Mouse (Mus musculus): Measurements from ENCODE around the gene Aff1. TPM values are rescaled to one million over a fixed set of nuclear protein-coding genes. Genes with fewer than 3 reads are reported as not detected.

The Aff1 gene
- polyA plus RNA-seq, 2 experiments, result 7.0 to 17.1 TPM

- Histone ChIP-seq H3K36me3 (replicated peaks; ENCODE audit: control insufficient read depth, insufficient read depth, low read depth) (peaks cover 17% of the 10 kb centered on the region), H3K9me3 (ENCODE audit: control insufficient read depth, low read length) (no peaks in the 10 kb centered on the region), H3K4me3 (ENCODE audit: insufficient read depth in 1 of 2, low read depth in 2 of 2, low read length in 2 of 2) (no peak overlapping the region), H3K4me2 (ENCODE audit: low read depth) (no peak overlapping the region), H3K27ac (no peak overlapping the region), H3K9ac (replicated peaks) (no peak overlapping the region), H3K4me1 (replicated peaks; ENCODE audit: control insufficient read depth in 2 of 2, insufficient read depth in 2 of 2, low read length in 1 of 2) (peaks cover 0 to 9% of the 10 kb centered on the region in 2 experiments; a peak in 2 of 4 replicates), H3K27me3 (ENCODE audit: control insufficient read depth, insufficient read depth, low read length) (no peaks in the 10 kb centered on the region)
- TF ChIP-seq CTCF (IDR thresholded peaks at IDR 0.05; ENCODE audit: low read depth) (no peak), EP300 (IDR thresholded peaks at IDR 0.05; ENCODE audit: low read depth) (no peak)
- DNase-seq (ENCODE audit: low read depth in 3 of 3, low spot score in 3 of 3), result no peak
- WGBS (ENCODE audit: insufficient replicate concordance), result 71% methylated on average over 17 of the region's 17 CpGs
- no peak for ATAC-seq (ENCODE audit: insufficient read depth)
These were observed 114.8 kb downstream of the Aff1 start for GRCm38 (mm10) chr5:103806851-103807578.

- DNase-seq (ENCODE audit: low read depth in 3 of 3, low spot score in 3 of 3), result no peak
- no peaks in the 10 kb centered on the region for H3K9me3 ChIP-seq (ENCODE audit: control insufficient read depth, low read length)
- ATAC-seq (ENCODE audit: insufficient read depth), result no peak
- H3K9ac ChIP-seq (replicated peaks), result no peak overlapping the region
- peaks cover 19% of the 10 kb centered on the region for H3K36me3 ChIP-seq (replicated peaks; ENCODE audit: control insufficient read depth, insufficient read depth, low read depth)
- H3K4me3 ChIP-seq (ENCODE audit: insufficient read depth in 1 of 2, low read depth in 2 of 2, low read length in 2 of 2), result no peak overlapping the region
- no peak overlapping the region for H3K27ac ChIP-seq
- H3K4me1 ChIP-seq (replicated peaks; ENCODE audit: control insufficient read depth in 2 of 2, insufficient read depth in 2 of 2, low read length in 1 of 2), result peaks cover 0 to 9% of the 10 kb centered on the region in 2 experiments; a peak in 2 of 4 replicates
- H3K27me3 ChIP-seq (ENCODE audit: control insufficient read depth, insufficient read depth, low read length), result no peaks in the 10 kb centered on the region
- TF ChIP-seq CTCF (IDR thresholded peaks at IDR 0.05; ENCODE audit: low read depth) (no peak), EP300 (IDR thresholded peaks at IDR 0.05; ENCODE audit: low read depth) (no peak)
- WGBS (ENCODE audit: insufficient replicate concordance), result 76% methylated on average over 7 of the region's 7 CpGs
- no peak overlapping the region for H3K4me2 ChIP-seq (ENCODE audit: low read depth)
These were observed 115.6 kb downstream of the Aff1 start for GRCm38 (mm10) chr5:103807637-103808312.

- Histone ChIP-seq H3K4me1 (replicated peaks; ENCODE audit: control insufficient read depth in 2 of 2, insufficient read depth in 2 of 2, low read length in 1 of 2) (peaks cover 0 to 10% of the 10 kb centered on the region in 2 experiments; a peak in 2 of 4 replicates), H3K27ac (no peak overlapping the region), H3K27me3 (ENCODE audit: control insufficient read depth, insufficient read depth, low read length) (no peaks in the 10 kb centered on the region), H3K36me3 (replicated peaks; ENCODE audit: control insufficient read depth, insufficient read depth, low read depth) (peaks cover 26% of the 10 kb centered on the region), H3K4me2 (ENCODE audit: low read depth) (no peak overlapping the region), H3K9ac (replicated peaks) (no peak overlapping the region), H3K9me3 (ENCODE audit: control insufficient read depth, low read length) (no peaks in the 10 kb centered on the region), H3K4me3 (ENCODE audit: insufficient read depth in 1 of 2, low read depth in 2 of 2, low read length in 2 of 2) (no peak overlapping the region)
- TF ChIP-seq CTCF (IDR thresholded peaks at IDR 0.05; ENCODE audit: low read depth), result no peak
- TF ChIP-seq EP300 (IDR thresholded peaks at IDR 0.05; ENCODE audit: low read depth), result no peak
- ATAC-seq (ENCODE audit: insufficient read depth) (no peak), DNase-seq (ENCODE audit: low read depth in 3 of 3, low spot score in 3 of 3) (no peak)
- WGBS (ENCODE audit: insufficient replicate concordance), result 86% methylated on average over 7 of the region's 7 CpGs
These were observed 117.6 kb downstream of the Aff1 start for GRCm38 (mm10) chr5:103809674-103810330.

- H3K4me1 ChIP-seq (replicated peaks; ENCODE audit: control insufficient read depth in 2 of 2, insufficient read depth in 2 of 2, low read length in 1 of 2), result peaks cover 0 to 5% of the 10 kb centered on the region in 2 experiments; a peak in 1 of 4 replicates
- no peak overlapping the region for H3K9ac ChIP-seq (replicated peaks)
- no peaks in the 10 kb centered on the region for H3K27me3 ChIP-seq (ENCODE audit: control insufficient read depth, insufficient read depth, low read length)
- H3K9me3 ChIP-seq (ENCODE audit: control insufficient read depth, low read length), result no peaks in the 10 kb centered on the region
- DNase-seq (ENCODE audit: low read depth in 3 of 3, low spot score in 3 of 3) (no peak), ATAC-seq (ENCODE audit: insufficient read depth) (no peak)
- no peak overlapping the region for H3K4me3 ChIP-seq (ENCODE audit: insufficient read depth in 1 of 2, low read depth in 2 of 2, low read length in 2 of 2)
- 84% methylated on average over 5 of the region's 5 CpGs for WGBS (ENCODE audit: insufficient replicate concordance)
- TF ChIP-seq CTCF (IDR thresholded peaks at IDR 0.05; ENCODE audit: low read depth), result no peak
- no peak for TF ChIP-seq EP300 (IDR thresholded peaks at IDR 0.05; ENCODE audit: low read depth)
- no peak overlapping the region for H3K4me2 ChIP-seq (ENCODE audit: low read depth)
- H3K36me3 ChIP-seq (replicated peaks; ENCODE audit: control insufficient read depth, insufficient read depth, low read depth), result peaks cover 55% of the 10 kb centered on the region
- no peak overlapping the region for H3K27ac ChIP-seq
These were observed 121.1 kb downstream of the Aff1 start for GRCm38 (mm10) chr5:103813291-103813690.

Measured in liver, embryonic 14.5 days (tissue).